11 mouse cellular contexts compared by ENCODE assay signal in genomic region chr17:48300861-48301260, GRCm38 (mm10). TPM values are rescaled to one million over a fixed set of nuclear protein-coding genes. Genes with fewer than 3 reads are reported as not detected.
DNase-seq lines count a peak whose midpoint lies in the region; ATAC-seq lines count a peak whose summit lies in the region.
"Had no signal": no experiment of that assay in that cellular context is flagged by ENCODE, and none has a peak within 500 bp of the region (broad histone marks: within the 10 kb centered on the region; RNA-seq: fewer than 3 reads in every experiment).

No protein-coding gene starts in this region.

- 78% methylated on average over 9 of the region's 9 CpGs for WGBS in embryonic facial prominence, embryonic 10.5 days

- H3K27ac ChIP-seq in embryonic facial prominence, embryonic 10.5 days (replicated peaks), result no peak overlapping the region
- H3K27ac ChIP-seq: hindbrain, embryonic 15.5 days had no signal

- peak; percentile 71 for ATAC-seq in megakaryocyte, adult 5-6 weeks (ENCODE audit: poor library complexity, severe bottlenecking)

- H3K36me3 ChIP-seq in embryonic facial prominence, embryonic 10.5 days (replicated peaks), result no peaks in the 10 kb centered on the region
- H3K36me3 ChIP-seq: hindbrain, embryonic 15.5 days had no signal

- peak; percentile 40 for DNase-seq in layer of hippocampus, adult 9-11 months
- DNase-seq in layer of hippocampus, postnatal 10 days (ENCODE audit: low spot score in 2 of 2), result no peak
- DNase-seq in embryonic facial prominence, embryonic 10.5 days (ENCODE audit: low spot score), result no peak
- DNase-seq in thymus, postnatal 14 days, result peak; percentile 77
- no peak for DNase-seq in kidney, adult 18-20 months
- DNase-seq in ovary, adult 18-20 months (ENCODE audit: low spot score), result no peak
- DNase-seq in urinary bladder, postnatal 36 days (ENCODE audit: low spot score in 2 of 2), result no peak
- DNase-seq: midbrain, embryonic 14.5 days; right cerebral cortex, postnatal 14 days had no signal

- H3K9me3 ChIP-seq in embryonic facial prominence, embryonic 10.5 days, result no peaks in the 10 kb centered on the region
- H3K9me3 ChIP-seq: hindbrain, embryonic 15.5 days had no signal

- 0 out of 2 replicates have a peak overlapping the region, but pooled peaks have one; percentile 20 for H3K4me3 ChIP-seq in embryonic facial prominence, embryonic 10.5 days
- H3K4me3 ChIP-seq: hindbrain, embryonic 15.5 days had no signal

- H3K27me3 ChIP-seq in embryonic facial prominence, embryonic 10.5 days (replicated peaks; ENCODE audit: low read depth, poor library complexity, severe bottlenecking), result no peaks in the 10 kb centered on the region
- H3K27me3 ChIP-seq: hindbrain, embryonic 15.5 days had no signal

- peaks cover 12% of the 10 kb centered on the region for H3K4me1 ChIP-seq in embryonic facial prominence, embryonic 10.5 days
- H3K4me1 ChIP-seq: hindbrain, embryonic 15.5 days had no signal

RNA-seq across cellular contexts. Expression of gene Treml2, which starts 1.6 kb away (rescaled TPM):
- total RNA-seq in layer of hippocampus, postnatal 10 days (2021), result under 1 TPM; 0.13 to 0.37 TPM
- polyA plus RNA-seq in embryonic facial prominence, embryonic 10.5 days (2016; fragmentation: Nextera tagmentation; extraction: Ambion mirVana), result 0.28 and 0.40 TPM in 2 replicates
- 48.1 and 51.7 TPM in 2 replicates for total RNA-seq in megakaryocyte, adult 5-6 weeks (2015)
- total RNA-seq in megakaryocyte, adult 5-6 weeks (2017), result 45.3 and 52.1 TPM in 2 replicates

RNA-seq across cellular contexts. Expression of gene B430306N03Rik, which starts 15.1 kb away (rescaled TPM):
- total RNA-seq in layer of hippocampus, postnatal 10 days (2021), result not detected
- not detected in 2 replicates for polyA plus RNA-seq in embryonic facial prominence, embryonic 10.5 days (2016; fragmentation: Nextera tagmentation; extraction: Ambion mirVana)
- 68.9 and 78.4 TPM in 2 replicates for total RNA-seq in megakaryocyte, adult 5-6 weeks (2015)
- total RNA-seq in megakaryocyte, adult 5-6 weeks (2017), result 34.0 and 39.6 TPM in 2 replicates

RNA-seq across cellular contexts. Expression of gene Treml4, which starts 36.8 kb away (rescaled TPM):
- total RNA-seq in layer of hippocampus, postnatal 10 days (2021), result not detected
- 0.11 and 0.16 TPM in 2 replicates for polyA plus RNA-seq in embryonic facial prominence, embryonic 10.5 days (2016; fragmentation: Nextera tagmentation; extraction: Ambion mirVana)
- 5.5 and 6.3 TPM in 2 replicates for total RNA-seq in megakaryocyte, adult 5-6 weeks (2015)
- total RNA-seq in megakaryocyte, adult 5-6 weeks (2017), result 15.4 and 20.2 TPM in 2 replicates
- polyA plus RNA-seq: midbrain, embryonic 14.5 days had no signal

RNA-seq across cellular contexts. Expression of gene Trem2, which starts 45.3 kb away (rescaled TPM):
- total RNA-seq in layer of hippocampus, postnatal 10 days (2021), result 1 to 10 TPM; 6.7 to 8.1 TPM
- polyA plus RNA-seq in embryonic facial prominence, embryonic 10.5 days (2016; fragmentation: Nextera tagmentation; extraction: Ambion mirVana), result 0.59 and 2.5 TPM in 2 replicates
- 50.6 and 58.3 TPM in 2 replicates for total RNA-seq in megakaryocyte, adult 5-6 weeks (2015)
- total RNA-seq in megakaryocyte, adult 5-6 weeks (2017), result 85.8 and 90.5 TPM in 2 replicates

RNA-seq across cellular contexts. Expression of gene Trem3, which starts 53.3 kb away (rescaled TPM):
- not detected for total RNA-seq in layer of hippocampus, postnatal 10 days (2021)
- not detected in 2 replicates for polyA plus RNA-seq in embryonic facial prominence, embryonic 10.5 days (2016; fragmentation: Nextera tagmentation; extraction: Ambion mirVana)
- total RNA-seq in megakaryocyte, adult 5-6 weeks (2015), result 77.8 and 87.0 TPM in 2 replicates
- total RNA-seq in megakaryocyte, adult 5-6 weeks (2017), result 72.1 and 98.8 TPM in 2 replicates
- polyA plus RNA-seq: hindbrain, embryonic 15.5 days; midbrain, embryonic 14.5 days had no signal

Comparison
In these comparisons a context has a peak if more than half of its experiments do, and no peak if none do; other contexts are left out.
1. DNase-seq: peak in layer of hippocampus, adult 9-11 months (single experiment) and thymus, postnatal 14 days (single experiment); none in layer of hippocampus, postnatal 10 days (0 of 2), embryonic facial prominence, embryonic 10.5 days (single experiment), kidney, adult 18-20 months (single experiment), ovary, adult 18-20 months (single experiment) and urinary bladder, postnatal 36 days (0 of 2).
2. RNA of gene Treml2, which starts 1.6 kb away (total RNA-seq): 45.3 to 52.1 TPM in megakaryocyte, adult 5-6 weeks; 0.13 to 0.37 TPM in layer of hippocampus, postnatal 10 days; every median in the first group is over 10 times any median in the second.
3. RNA of gene B430306N03Rik, which starts 15.1 kb away (total RNA-seq): 34.0 to 78.4 TPM in megakaryocyte, adult 5-6 weeks; not detected in layer of hippocampus, postnatal 10 days; every median in the first group is over 10 times any median in the second.
4. RNA of gene Treml4, which starts 36.8 kb away (total RNA-seq): 5.5 to 20.2 TPM in megakaryocyte, adult 5-6 weeks; not detected in layer of hippocampus, postnatal 10 days; every median in the first group is over 4 times any median in the second.